Mouse (Mus musculus): ENCODE data around the gene Rasal3.

Gene Rasal3

DNA sequence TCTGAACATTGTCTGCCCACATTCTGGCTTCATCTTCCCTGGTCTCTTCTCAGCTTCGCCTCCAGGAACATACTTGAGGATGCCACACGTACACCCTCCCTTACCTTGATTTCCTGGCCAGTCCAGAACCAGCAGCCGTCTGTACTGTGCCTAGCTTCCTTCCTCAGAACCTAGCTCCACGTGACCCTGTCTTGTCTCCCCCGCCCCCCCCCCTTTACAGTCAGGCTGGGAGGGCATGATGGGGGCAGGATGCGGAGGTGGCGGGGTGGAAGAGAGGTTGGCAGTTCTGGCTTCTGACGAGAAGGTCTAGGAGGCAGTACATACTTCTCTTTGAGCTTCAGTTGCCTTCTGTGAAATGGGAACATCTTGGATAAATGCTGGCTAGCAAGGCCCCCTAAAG, at the start of gene Rasal3:
Gene Rasal3 (minus strand): TSS at position 167 of the 400 bp plus-strand sequence.
- in situ Hi-C loops (cut with MboI, MseI): no loop called here

DNA sequence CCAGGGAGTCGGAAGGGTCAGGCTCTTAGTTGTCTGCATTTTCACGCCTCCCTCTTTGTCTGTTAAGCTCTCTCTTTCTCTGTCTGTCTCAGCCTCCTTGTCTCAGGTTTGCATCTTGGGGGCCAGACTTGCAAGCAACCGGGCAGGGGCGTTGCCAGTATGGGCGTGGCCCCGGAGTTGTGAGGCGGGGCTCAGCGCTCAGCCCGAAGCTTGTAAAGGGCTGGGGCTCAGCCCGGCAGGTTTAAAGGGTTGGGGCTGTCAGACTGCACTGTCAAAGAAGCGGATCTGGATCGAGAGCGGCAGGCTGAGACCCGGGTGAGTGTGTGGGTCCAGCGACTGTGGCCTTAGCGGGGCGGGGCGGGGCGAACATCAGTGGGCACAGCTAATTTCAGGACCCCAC, 49.1 kb upstream of the Rasal3 start, which contains the start of gene Cyp4f39:
Gene Cyp4f39 (plus strand): TSS at position 242 of the 400 bp plus-strand sequence.
- in situ Hi-C loops (cut with MboI, MseI): loop anchor here (5.0 kb wide), 1 partner anchor 40 kb away; no protein-coding TSS in a partner anchor

DNA sequence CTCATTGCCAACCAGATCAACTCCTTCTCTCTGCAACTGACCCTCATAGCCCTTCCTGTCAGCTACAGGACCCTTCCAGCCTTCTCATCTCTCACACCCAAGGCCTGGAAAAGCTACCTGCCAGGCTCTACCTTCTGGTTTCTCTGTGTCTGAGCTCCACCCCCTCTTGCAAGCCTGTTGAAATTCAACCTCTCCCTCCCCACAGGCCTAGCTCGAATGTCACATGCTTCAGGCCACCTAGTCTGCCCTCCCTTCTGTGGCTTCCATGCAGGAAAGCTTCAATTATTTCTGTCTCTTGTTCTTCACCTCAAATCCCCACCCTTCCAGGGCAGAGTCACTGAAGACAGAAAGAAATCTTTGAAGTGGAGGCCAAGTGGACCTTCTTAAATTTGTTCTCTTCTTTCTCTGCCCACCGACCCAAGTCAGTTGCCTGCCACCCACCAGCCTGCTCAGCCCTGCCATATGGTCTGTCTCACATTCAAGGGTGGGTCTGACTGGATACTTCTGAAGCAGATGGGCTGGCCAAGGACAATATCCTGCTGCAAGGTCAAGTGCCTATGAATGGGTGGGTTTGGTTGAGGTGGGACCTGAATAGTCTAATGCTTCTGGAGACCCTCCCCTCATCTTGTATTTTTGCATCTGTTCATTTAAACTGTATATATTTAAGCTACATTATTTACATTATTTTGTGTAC, 47.6 kb upstream of the Rasal3 start:
- in situ Hi-C loops (cut with MboI, MseI): loop anchor here (5.0 kb wide), 1 partner anchor 41 kb away; no protein-coding TSS in a partner anchor

DNA sequence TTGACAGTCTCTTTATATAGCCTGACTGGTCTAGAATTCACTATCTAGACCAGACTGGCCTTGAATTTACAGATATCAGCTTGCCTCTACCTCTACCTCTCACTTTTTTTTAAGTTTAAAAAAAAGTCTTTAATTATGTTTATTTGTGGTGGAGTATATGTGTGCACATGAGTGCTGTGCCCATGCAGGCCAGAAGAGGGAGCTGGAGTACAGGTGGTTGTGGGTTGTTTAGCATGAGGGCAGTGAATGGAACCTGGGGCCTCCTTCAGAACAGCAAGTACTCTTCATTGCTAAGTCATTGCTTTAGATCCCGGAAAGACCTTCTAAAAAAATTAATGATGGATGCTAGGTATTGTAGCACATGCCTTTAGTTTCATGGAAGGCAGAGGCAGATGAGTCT, 45.7 kb upstream of the Rasal3 start:
- in situ Hi-C loops (cut with MboI, MseI): no loop called here

DNA sequence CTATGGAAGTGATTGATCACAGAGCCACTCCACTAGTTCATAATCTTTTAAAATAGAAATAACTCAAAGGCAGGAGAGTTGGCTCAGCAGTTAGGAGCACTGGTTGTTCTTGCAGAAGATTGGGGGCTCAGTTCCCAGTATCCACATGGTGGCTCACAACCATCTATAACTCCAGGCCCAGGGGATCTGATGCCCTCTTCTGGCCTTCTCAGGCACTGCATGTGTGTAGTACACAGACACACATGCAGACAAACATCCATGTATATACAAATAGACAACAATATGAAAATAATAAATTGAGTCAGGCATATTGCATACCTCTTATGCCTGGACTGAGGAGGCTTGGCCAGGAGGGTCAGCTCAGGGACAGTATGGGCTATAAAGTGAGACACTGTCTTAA, 43.8 kb upstream of the Rasal3 start:
- in situ Hi-C loops (cut with MboI, MseI): no loop called here

DNA sequence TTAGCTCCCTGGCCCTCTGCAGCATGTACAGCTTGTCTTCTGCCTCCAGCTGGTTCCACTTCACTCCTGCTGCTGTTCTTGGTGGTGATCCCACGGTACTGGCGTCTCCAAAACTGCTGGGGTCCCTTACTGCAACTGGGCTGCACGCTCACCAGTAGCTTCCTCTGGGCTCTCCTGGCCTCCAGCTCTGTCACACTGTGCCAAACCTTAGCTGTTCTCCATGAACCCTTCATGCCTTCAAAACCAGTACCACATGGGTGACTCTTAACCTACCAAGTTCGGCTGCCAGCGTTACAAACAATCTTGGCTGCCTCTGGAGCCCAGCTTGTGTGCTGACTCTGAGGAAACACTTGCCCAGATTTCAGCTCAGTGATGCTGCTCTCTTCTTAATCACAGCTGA, 41.6 kb upstream of the Rasal3 start:
- in situ Hi-C loops (cut with MboI, MseI): no loop called here

DNA sequence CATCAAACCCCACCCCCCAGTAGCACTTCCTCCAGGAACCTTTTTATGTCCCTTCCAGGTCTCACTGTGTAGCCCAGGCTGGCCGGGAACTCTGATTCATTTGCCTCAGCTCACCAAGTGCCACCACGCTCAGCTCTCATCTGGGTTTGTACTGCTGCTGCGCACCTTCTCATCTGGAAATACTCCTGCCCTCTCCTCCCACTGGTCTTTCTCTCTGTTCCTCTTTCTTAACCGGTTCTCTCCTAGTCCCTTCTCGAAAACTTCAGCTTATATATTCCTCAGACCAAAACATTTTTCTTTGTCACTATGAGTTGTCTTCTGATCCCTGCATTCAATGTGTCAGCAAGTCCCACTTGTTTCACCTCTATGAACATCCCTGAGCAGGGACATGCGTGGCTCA, 39.9 kb upstream of the Rasal3 start:
- in situ Hi-C loops (cut with MboI, MseI): no loop called here

DNA sequence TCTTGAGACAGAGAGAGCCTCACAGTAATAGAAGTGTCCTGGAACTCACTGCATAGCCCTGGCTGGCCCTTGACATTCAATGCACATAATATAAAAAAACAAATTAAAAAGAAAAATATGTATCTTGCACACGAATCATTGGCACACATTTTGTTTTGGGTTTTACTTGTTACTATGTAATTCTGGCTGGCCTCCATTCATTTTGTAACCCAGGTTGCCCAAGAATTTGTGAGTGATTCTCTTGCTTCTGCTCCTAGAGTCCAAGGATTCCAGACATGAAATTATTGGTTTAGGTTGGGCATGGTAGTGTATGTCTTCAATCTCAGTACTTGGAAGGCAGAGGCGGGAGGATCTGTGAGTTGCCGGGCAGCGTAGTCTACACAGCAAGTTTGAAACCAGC, 33.7 kb upstream of the Rasal3 start:
- in situ Hi-C loops (cut with MboI, MseI): loop anchor here (10.0 kb wide), 1 partner anchor 428 kb away; no protein-coding TSS in a partner anchor

DNA sequence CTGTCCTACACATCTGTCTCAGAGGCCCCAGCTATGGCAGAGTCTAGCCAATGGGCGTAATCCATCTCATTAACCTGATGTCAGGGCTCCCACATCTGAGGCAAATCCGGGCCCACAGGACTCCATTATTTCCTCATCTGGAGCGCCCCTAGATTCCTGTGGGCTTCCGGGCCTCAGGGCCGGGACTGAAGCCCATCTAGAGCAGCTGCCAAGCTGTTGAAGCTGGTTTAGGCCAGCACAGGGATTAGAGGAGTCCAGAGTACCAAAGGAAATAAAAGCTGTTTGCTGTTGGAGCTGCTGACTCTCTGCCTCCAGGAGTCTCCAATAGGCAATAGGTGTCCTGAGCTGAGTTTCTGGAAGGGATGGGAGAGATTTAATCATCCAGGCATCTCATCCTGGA, 31.8 kb upstream of the Rasal3 start:
- in situ Hi-C loops (cut with MboI, MseI): loop anchor here (10.0 kb wide), 1 partner anchor 430 kb away; no protein-coding TSS in a partner anchor

DNA sequence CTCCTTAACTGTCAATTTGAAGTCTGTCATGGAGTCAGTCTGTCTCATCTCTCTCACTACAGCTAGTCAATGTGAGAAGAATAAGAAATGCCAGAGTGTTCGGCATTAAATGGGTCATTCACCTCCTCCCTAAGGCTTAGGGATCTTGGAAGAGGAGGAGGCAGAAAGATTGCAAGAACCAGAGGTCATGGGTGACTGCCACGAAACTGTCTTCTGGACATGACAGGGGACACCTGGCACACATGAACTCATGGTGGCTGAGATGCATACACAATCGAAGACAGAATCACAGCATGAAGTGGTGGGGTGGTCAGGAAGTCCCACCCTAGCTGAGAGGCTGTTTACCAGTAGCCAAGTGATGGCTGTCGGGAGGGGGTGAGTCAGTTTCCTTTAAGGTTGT, 30.9 kb upstream of the Rasal3 start:
- in situ Hi-C loops (cut with MboI, MseI): loop anchor here (5.0 to 10.0 kb wide), 3 partner anchors 37 to 430 kb away; no protein-coding TSS in a partner anchor

DNA sequence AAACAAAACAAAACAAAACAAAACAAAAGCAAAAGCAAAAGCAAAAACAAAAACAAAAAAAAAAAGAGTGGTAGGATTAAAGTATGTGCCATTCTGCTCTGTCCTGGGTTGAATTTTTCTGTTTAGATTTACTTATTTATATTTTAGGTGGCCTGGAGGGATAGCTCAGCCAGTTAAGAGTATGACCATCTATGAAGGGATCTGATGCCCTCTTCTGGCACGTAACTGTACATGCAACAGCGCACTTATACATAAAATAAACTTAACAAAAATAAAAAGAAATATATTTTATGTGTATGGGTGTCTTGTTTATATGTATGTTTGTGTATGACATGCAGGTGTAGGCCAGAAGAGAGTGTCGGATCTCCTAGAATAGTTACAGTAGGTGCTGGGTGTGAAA, 28.6 kb upstream of the Rasal3 start:
- in situ Hi-C loops (cut with MboI, MseI): loop anchor here (5.0 to 10.0 kb wide), 3 partner anchors 35 to 433 kb away; no protein-coding TSS in a partner anchor

DNA sequence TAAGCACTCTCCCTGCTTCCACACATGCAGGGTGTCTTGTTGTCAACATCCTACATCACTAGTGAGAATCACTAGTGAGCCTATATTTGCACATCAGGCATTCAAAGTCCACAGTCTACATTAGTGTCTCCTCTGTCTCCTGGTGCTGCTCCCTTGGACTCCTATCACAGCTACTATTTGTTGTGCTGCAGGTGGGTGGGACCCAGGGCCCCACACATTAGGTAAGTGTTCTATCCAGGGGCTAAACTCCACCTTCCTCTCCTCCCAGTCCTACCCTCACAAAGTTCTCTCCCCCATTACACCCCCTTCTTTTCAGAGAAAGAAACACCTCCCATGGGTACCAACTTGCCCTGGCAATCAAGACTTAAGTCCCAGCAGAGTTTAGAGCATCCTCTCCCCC, 23.2 kb upstream of the Rasal3 start:
- in situ Hi-C loops (cut with MboI, MseI): no loop called here

DNA sequence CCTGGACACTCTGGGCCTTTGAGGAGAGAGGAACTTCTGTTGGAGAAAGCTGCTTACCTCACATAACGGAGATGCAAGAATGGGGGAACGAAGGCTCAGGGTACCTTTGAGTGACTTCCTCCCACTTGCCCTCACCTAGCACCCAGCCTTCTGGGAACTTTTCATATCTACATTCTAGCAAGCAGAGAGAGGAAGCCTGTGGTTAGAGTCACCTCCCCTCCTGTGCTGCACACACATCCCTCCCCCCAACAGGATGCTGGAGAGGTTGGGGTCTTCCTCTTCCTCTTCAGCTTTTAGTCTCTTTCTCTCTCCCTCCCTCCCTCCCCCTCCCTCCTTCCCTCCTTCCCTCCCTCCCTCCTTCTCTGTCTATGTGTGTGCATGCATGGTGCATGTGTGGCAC, 20.7 kb upstream of the Rasal3 start, which contains the start of gene Pglyrp2:
Gene Pglyrp2 (minus strand): TSS at position 134 of the 400 bp plus-strand sequence.
- in situ Hi-C loops (cut with MboI, MseI): no loop called here

DNA sequence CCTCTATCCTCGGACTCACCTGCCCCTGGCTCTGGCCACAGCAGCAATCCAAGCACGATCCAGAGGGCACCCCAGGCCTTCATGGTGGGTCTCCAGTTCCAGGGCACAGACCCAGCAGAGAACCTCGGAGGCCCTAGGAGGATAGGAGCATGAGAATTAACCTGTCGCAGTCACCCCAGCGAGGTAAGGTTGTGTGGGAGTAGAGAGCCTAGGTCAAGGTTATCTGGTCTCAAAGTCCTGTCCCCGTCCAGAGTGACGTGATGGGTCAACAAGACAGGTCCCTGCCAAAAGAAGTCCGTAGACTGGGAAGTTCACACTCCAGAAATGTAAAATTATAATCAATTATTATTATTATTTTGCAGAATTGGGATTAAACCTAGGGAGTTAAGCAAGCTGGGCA, 17.4 kb upstream of the Rasal3 start:
- in situ Hi-C loops (cut with MboI, MseI): no loop called here

DNA sequence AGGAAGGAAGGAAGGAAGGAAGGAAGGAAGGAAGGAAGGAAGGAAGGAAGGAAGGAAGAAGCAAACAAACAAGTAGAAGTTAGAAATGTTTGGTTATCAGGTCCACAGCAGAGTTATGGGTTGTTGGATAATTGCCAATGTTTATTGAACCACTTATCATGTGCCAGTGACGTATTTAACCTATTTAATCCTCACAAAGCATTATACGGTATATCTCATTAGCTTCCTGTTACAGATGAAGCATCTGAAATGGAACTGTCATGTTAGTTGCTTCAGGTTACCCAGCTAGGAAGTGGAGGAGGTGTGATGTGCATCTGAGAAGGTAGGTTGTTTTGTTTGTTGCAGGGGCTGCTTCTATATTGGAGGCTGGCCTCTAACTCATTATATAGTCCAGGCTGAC, 16.6 kb upstream of the Rasal3 start:
- in situ Hi-C loops (cut with MboI, MseI): no loop called here

DNA sequence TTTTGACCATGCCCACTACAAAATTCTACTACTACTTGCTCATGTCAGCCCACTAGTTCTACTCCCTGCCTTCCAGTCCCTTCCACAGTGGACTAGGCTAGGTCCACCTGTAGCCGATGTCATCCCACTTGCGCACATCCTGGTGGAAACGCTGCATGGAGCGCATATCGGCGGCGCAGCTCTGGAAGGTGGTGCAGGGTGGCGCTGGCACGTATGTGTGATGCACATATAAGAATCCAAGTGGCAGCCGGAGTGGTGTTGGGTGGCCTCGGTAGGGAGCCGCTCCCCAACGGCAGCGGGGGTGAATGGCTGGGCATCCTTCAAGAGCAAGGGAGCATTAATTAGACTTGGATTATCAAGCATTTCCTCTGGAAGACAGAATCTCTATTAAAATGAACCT, 13.4 kb upstream of the Rasal3 start:
- in situ Hi-C loops (cut with MboI, MseI): no loop called here

DNA sequence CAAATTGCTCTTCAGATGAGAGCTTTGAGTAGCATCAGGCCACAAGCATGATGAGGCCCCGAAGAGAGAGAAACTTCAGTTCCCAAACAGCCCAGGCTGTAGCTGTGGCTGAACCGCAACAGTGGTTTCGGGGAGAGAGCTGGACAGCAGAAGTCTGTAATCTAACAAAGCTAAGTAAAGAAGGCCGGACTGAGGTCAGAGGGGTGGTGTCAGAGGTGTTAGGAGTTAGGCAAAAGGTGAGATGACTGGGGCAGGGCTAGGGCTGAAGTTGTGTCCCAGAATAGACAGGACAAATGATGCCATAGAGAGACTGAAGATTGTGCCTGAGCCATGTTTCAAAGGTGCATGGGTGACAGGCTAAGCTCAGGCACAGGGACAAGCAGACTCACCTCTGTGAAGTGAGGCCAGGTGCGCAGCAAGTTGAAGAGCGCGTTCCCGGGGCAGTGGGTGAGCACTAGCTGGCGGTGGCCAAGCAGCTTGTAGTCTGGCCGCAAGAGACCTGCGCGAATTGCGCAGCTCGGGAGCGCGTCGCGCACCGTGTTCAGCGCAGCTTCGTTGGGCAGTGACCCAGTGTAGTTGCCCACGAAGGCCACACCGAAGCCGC, 12.1 kb upstream of the Rasal3 start:
- in situ Hi-C loops (cut with MboI, MseI): no loop called here

DNA sequence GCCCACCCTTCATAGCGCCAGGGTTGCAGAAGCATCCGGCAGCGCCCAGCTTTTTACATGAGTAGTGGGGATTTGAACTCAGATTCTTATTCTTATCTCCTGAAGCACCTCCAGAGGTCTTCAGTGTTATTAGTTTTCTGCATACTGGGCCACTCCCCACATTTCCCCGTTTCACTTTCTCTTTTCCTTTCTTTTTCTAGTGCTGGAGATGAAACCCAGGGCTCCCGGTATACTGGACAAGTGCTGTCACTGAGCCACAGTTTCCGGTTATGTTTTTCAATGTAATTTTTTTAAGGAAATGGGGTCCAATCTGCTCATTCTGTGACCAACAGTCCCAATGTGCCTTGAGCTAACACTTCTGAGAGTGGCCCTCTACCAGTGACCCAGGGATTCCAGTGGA, 8.5 kb upstream of the Rasal3 start:
- in situ Hi-C loops (cut with MboI, MseI): no loop called here

DNA sequence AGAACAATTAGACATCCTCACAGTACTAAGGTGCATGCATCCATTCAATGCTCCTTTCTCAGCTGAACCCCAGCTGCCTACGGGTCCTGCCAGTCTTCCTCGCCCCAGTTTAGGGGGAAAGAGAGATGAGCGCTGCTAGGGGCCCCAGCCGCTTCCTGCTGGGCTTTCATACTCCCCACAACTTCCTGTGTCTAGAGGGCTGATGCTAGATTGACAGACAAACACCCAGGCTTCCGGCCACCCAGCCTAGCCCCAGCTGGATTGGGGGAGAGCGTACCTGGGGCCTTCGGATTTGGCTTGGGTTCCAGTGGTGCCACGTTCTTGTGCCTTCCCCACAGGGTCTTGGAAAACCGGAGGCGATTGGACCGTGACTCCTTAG, 615 bp downstream of the Rasal3 start:
- in situ Hi-C loops (cut with MboI, MseI): no loop called here

DNA sequence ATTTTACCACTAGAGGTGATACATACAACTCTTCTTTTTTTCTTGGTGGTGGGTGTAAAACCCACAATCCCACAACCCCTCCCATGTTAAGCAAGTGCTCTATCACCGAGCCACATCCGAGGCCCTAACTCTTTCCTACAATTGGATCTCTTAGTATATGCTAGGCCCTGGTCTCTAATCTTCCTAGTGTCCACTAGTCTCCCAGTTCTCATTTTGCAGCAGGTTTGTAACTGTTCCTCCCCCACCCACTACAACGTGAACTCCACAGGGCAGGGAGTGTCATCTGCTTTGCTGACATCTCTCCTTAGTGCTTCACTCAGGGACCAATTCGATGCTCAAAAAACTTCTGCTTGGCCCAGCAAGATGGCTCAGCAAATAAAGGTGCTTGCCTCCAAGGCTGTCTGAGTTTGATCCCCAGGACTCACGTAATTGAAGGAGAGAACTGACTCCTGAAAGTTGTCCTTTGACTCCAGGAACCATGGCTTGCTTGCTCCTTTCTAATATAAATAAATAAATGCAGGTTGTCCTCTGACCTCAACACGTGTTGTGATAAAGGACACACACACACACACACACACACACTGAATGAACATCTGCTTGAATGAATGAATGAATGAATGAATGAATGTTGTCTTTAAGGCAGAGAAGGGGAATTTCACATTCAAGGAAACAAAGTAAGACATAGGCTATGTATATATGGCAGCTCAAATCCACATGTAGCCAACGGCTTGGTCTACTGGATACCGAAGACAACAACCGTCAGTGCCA, 1.2 kb downstream of the Rasal3 start:
- in situ Hi-C loops (cut with MboI, MseI): no loop called here

DNA sequence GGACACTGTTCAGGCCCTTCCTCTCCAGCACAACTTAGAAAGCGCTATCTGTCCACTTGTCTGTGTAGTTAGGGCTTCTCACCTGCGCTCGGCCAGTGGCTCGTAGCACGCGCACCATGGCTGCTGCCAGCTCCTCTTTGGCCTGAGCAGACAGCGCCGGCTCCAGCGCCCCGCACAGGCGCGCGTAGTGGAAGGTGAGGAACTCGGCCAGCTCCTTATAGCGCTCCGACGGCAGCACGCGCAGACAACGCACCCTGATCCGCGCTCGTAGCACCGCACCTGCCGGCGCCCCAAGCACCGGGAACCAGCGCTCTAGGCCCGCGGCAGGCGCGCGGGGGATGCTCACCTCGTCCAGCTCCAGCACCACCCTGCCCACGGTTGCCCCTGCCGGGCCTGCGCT, 7.1 kb downstream of the Rasal3 start:
- in situ Hi-C loops (cut with MboI, MseI): loop anchor here (5.0 kb wide), 1 partner anchor 36 kb away; no protein-coding TSS in a partner anchor

DNA sequence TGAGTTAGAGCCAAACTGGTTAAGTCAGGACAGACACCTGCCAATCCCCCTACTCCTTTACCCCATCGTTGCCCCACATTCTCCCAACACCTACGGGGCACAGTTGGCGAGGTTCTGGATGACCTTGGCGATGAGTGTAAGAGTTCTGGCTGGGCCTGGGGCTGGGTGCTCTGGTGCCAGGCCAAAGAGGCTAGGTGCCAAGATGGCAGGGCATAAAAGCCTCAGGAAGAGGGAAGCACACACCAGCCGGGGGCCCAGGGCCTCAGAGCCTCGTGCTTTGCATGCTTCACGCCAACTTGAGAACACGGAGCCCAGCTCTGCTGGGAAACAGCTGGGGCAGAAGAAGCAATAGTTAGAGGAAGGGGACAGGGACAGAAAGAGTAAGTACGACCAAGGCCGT, 9.4 kb downstream of the Rasal3 start:
- in situ Hi-C loops (cut with MboI, MseI): no loop called here
